Mouse (Mus musculus) hindlimb bud, embryonic 11.5 days (tissue): Measurements from ENCODE around the gene Alk.

Experiments used
- DNase-seq: peaks from one replicate; pipeline ENCODE4 v3.0.0-alpha.2; 2012; ENCODE audit warnings: low read depth, low spot score; ENCODE audit errors: extremely low spot score

The Alk gene

GRCm38 (mm10) chr17:72268529-72268928 lies 335.9 kb downstream of the Alk start:
- no peak for DNase-seq

GRCm38 (mm10) chr17:72265171-72266022 lies 339.0 kb downstream of the Alk start:
- no peak for DNase-seq

- DNase-seq = no peak
Measured at GRCm38 (mm10) chr17:72253411-72253810, 351.0 kb downstream of the Alk start.

GRCm38 (mm10) chr17:72251554-72251953 lies 352.9 kb downstream of the Alk start:
- no peak for DNase-seq

GRCm38 (mm10) chr17:72250482-72251405 lies 353.7 kb downstream of the Alk start:
- no peak for DNase-seq

- DNase-seq = no peak
Measured at GRCm38 (mm10) chr17:72242036-72242435, 362.4 kb downstream of the Alk start.

- no peak for DNase-seq
Measured at GRCm38 (mm10) chr17:72237315-72237714, 367.1 kb downstream of the Alk start.

- no peak for DNase-seq
Measured at GRCm38 (mm10) chr17:72230891-72231290, 373.5 kb downstream of the Alk start.

GRCm38 (mm10) chr17:72218816-72219215 lies 385.6 kb downstream of the Alk start:
- DNase-seq = no peak

- no peak for DNase-seq
Measured at GRCm38 (mm10) chr17:72197576-72197975, 406.9 kb downstream of the Alk start.

- no peak for DNase-seq
Measured at GRCm38 (mm10) chr17:72194976-72195650, 409.3 kb downstream of the Alk start.

- no peak for DNase-seq
Measured at GRCm38 (mm10) chr17:72190536-72190935, 413.9 kb downstream of the Alk start.

- no peak for DNase-seq
Measured at GRCm38 (mm10) chr17:72187026-72187425, 417.4 kb downstream of the Alk start.

- DNase-seq = no peak
Measured at GRCm38 (mm10) chr17:72182414-72182813, 422.0 kb downstream of the Alk start.

- DNase-seq = no peak
Measured at GRCm38 (mm10) chr17:72180200-72180599, 424.2 kb downstream of the Alk start.

GRCm38 (mm10) chr17:72179722-72180140 lies 424.7 kb downstream of the Alk start:
- no peak for DNase-seq

GRCm38 (mm10) chr17:72173778-72174177 lies 430.6 kb downstream of the Alk start:
- DNase-seq = no peak

- DNase-seq = no peak
Measured at GRCm38 (mm10) chr17:72168152-72168551, 436.3 kb downstream of the Alk start.

GRCm38 (mm10) chr17:72158857-72159385 lies 445.5 kb downstream of the Alk start:
- no peak for DNase-seq

- DNase-seq = no peak
Measured at GRCm38 (mm10) chr17:72157830-72158629, 446.4 kb downstream of the Alk start.
